Mouse (Mus musculus): Measurements from ENCODE around the gene 4430402I18Rik. TPM values are rescaled to one million over a fixed set of nuclear protein-coding genes. Genes with fewer than 3 reads are reported as not detected.

Gene 4430402I18Rik
- total RNA-seq, 4 experiments from 2014 or later: 4.8 to 11.1 (median 6.9) TPM

- no peak for DNase-seq (ENCODE audit: low spot score in 2 of 2)
Measured at GRCm38 (mm10) chr19:28968178-28968577, 578 bp upstream of the 4430402I18Rik start.

GRCm38 (mm10) chr19:28964552-28964903 is 3.1 kb downstream of the 4430402I18Rik start:
- DNase-seq (ENCODE audit: low spot score in 2 of 2): no peak

- DNase-seq (ENCODE audit: low spot score in 2 of 2): peak; percentile 58 to 74
Measured at GRCm38 (mm10) chr19:28963842-28964551, 3.6 kb downstream of the 4430402I18Rik start, which contains the start of gene Plpp6. Gene Plpp6 (plus strand): TSS chr19:28963953.

GRCm38 (mm10) chr19:28963513-28963841 is 4.1 kb downstream of the 4430402I18Rik start:
- no peak for DNase-seq (ENCODE audit: low spot score in 2 of 2)

GRCm38 (mm10) chr19:28963113-28963512 is 4.5 kb downstream of the 4430402I18Rik start:
- DNase-seq (ENCODE audit: low spot score in 2 of 2): no peak

- DNase-seq (ENCODE audit: low spot score in 2 of 2): no peak
Measured at GRCm38 (mm10) chr19:28951251-28951650, 16.3 kb downstream of the 4430402I18Rik start.

- no peak for DNase-seq (ENCODE audit: low spot score in 2 of 2)
Measured at GRCm38 (mm10) chr19:28947311-28947710, 20.3 kb downstream of the 4430402I18Rik start.

GRCm38 (mm10) chr19:28946782-28947181 is 20.8 kb downstream of the 4430402I18Rik start:
- peak in 1 of 2 experiments; percentile 17 for DNase-seq (ENCODE audit: low spot score in 2 of 2)

- DNase-seq (ENCODE audit: low spot score in 2 of 2): no peak
Measured at GRCm38 (mm10) chr19:28941271-28941670, 26.3 kb downstream of the 4430402I18Rik start.

- no peak for DNase-seq (ENCODE audit: low spot score in 2 of 2)
Measured at GRCm38 (mm10) chr19:28940135-28940874, 27.3 kb downstream of the 4430402I18Rik start.

- no peak for DNase-seq (ENCODE audit: low spot score in 2 of 2)
Measured at GRCm38 (mm10) chr19:28934897-28935296, 32.7 kb downstream of the 4430402I18Rik start.

- no peak for DNase-seq (ENCODE audit: low spot score in 2 of 2)
Measured at GRCm38 (mm10) chr19:28929034-28929433, 38.6 kb downstream of the 4430402I18Rik start.

- no peak for DNase-seq (ENCODE audit: low spot score in 2 of 2)
Measured at GRCm38 (mm10) chr19:28927396-28927795, 40.2 kb downstream of the 4430402I18Rik start.

- no peak for DNase-seq (ENCODE audit: low spot score in 2 of 2)
Measured at GRCm38 (mm10) chr19:28926366-28926765, 41.2 kb downstream of the 4430402I18Rik start.

- DNase-seq (ENCODE audit: low spot score in 2 of 2): no peak
Measured at GRCm38 (mm10) chr19:28917839-28918238, 49.8 kb downstream of the 4430402I18Rik start.

- DNase-seq (ENCODE audit: low spot score in 2 of 2): no peak
Measured at GRCm38 (mm10) chr19:28916492-28916891, 51.1 kb downstream of the 4430402I18Rik start.

- DNase-seq (ENCODE audit: low spot score in 2 of 2): no peak
Measured at GRCm38 (mm10) chr19:28915602-28916250, 51.9 kb downstream of the 4430402I18Rik start.

- DNase-seq (ENCODE audit: low spot score in 2 of 2): no peak
Measured at GRCm38 (mm10) chr19:28914598-28914997, 53.0 kb downstream of the 4430402I18Rik start.

GRCm38 (mm10) chr19:28908693-28909092 is 58.9 kb downstream of the 4430402I18Rik start:
- peak in 1 of 2 experiments; percentile 49 for DNase-seq (ENCODE audit: low spot score in 2 of 2)

GRCm38 (mm10) chr19:28908186-28908585 is 59.4 kb downstream of the 4430402I18Rik start:
- no peak for DNase-seq (ENCODE audit: low spot score in 2 of 2)

- DNase-seq (ENCODE audit: low spot score in 2 of 2): no peak
Measured at GRCm38 (mm10) chr19:28903536-28904119, 64.0 kb downstream of the 4430402I18Rik start.

- DNase-seq (ENCODE audit: low spot score in 2 of 2): peak; percentile 85
Measured at GRCm38 (mm10) chr19:28902806-28903205, 64.8 kb downstream of the 4430402I18Rik start.

Measured in layer of hippocampus, adult 8-10 months (tissue).